Mouse (Mus musculus) midbrain, postnatal 0 days (tissue): Measurements from ENCODE around the gene Osbp2. TPM values are rescaled to one million over a fixed set of nuclear protein-coding genes. Genes with fewer than 3 reads are reported as not detected.

Experiments used
- ATAC-seq: fragments of 200-750 bp; cut with Nextera tagmentation; 2 replicates; pipeline ENCODE4 v1.8.0; 2017; ENCODE audit warnings: moderate number of reproducible peaks, mild to moderate bottlenecking, moderate TSS enrichment, moderate library complexity; ENCODE audit not compliant: low FRiP score
- DNase-seq: peaks from one replicate; pipeline ENCODE4 v3.0.0-alpha.2; 2015; ENCODE audit warnings: low spot score
- H3K27ac ChIP-seq: fragments of 300-500 bp; sonication (generic); 2 replicates; pipeline ENCODE4 v1.5.1; 2014; ENCODE audit warnings: low read depth, mild to moderate bottlenecking, low read length, mixed read lengths
- H3K27me3 ChIP-seq: fragments of 300-500 bp; sonication (generic); 2 replicates; pipeline ENCODE4 v1.6.1; 2014; ENCODE audit warnings: low read length, control low read depth, mixed read lengths; ENCODE audit not compliant: insufficient read depth
- H3K36me3 ChIP-seq: fragments of 300-500 bp; sonication (generic); 2 replicates; pipeline ENCODE4 v1.6.1; 2014; ENCODE audit warnings: low read length, control low read depth, mixed read lengths; ENCODE audit not compliant: insufficient read depth
- H3K4me1 ChIP-seq: fragments of 300-500 bp; sonication (generic); 2 replicates; pipeline ENCODE4 v1.6.1; 2014; ENCODE audit warnings: mild to moderate bottlenecking, control low read depth, antibody characterized with exemption, low read length, mixed read lengths; ENCODE audit not compliant: insufficient read depth
- H3K4me2 ChIP-seq: fragments of 300-500 bp; sonication (generic); 2 replicates; pipeline ENCODE4 v1.6.1; 2014; ENCODE audit warnings: low read depth, mild to moderate bottlenecking, low read length, mixed read lengths; ENCODE audit not compliant: poor library complexity, severe bottlenecking
- H3K4me3 ChIP-seq: fragments of 300-500 bp; sonication (generic); 2 replicates; pipeline ENCODE4 v1.5.1; 2014; ENCODE audit warnings: low read depth, mild to moderate bottlenecking, low read length, moderate library complexity
- H3K9ac ChIP-seq: fragments of 300-500 bp; sonication (generic); replicated peaks from 2 replicates; pipeline ENCODE4 v1.6.1; 2014; ENCODE audit warnings: mild to moderate bottlenecking, low read length, moderate library complexity, mixed read lengths; ENCODE audit not compliant: poor library complexity, severe bottlenecking
- H3K9me3 ChIP-seq: fragments of 300-500 bp; sonication (generic); 2 replicates; pipeline ENCODE4 v1.6.1; 2016; ENCODE audit warnings: low read length, control low read depth
- CTCF ChIP-seq: IDR thresholded peaks from 2 replicates; pipeline ENCODE4 v1.5.1; 2016; ENCODE audit warnings: antibody characterized with exemption, mild to moderate bottlenecking
- WGBS: fragments of 180-500 bp; shearing (Covaris S2); extraction: QIAGEN DNeasy Blood & Tissue Kit; methylation state at CpG from one replicate; pipeline ENCODE4 v1.1.7; 2014; 5-methylcytosine and 5-hydroxymethylcytosine counted together
- polyA plus RNA-seq: library from polyadenylated mRNA; unstranded; fragments of >200 nt; fragmentation: Nextera tagmentation; extraction: Ambion mirVana; gene quantifications from 2 replicates; pipeline ENCODE4 v1.2.1, GENCODE M21; 2015
- total RNA-seq: library from RNA; depleted of rRNA; stranded (reverse); fragments of >200 nt; gene quantifications from 2 replicates; pipeline ENCODE4 v1.2.3, GENCODE M21; 2014

The Osbp2 gene
- total and polyA plus RNA-seq, 2 experiments from 2014 or later: 52.5 to 67.2 TPM

DNA sequence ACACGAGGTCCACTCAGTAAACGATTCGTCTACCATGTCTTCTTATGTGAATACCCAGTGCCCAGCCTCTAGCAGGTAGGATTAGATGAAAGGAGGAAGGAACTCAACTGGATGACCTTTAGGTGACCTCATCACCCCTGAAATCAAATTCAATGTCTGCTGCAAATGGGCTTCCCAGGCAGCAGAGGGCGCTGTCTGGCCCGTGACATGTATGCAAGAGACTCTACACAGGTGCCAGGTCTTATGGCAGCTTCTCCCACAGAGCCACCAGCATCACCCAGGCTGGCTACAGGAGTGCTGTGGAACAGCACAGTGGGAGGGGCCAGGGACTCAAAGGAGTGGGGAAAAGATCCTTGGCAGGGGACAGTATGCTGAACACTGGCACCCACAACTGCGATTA, 92.4 kb downstream of the Osbp2 start:
- peak; percentile 17 for DNase-seq

DNA sequence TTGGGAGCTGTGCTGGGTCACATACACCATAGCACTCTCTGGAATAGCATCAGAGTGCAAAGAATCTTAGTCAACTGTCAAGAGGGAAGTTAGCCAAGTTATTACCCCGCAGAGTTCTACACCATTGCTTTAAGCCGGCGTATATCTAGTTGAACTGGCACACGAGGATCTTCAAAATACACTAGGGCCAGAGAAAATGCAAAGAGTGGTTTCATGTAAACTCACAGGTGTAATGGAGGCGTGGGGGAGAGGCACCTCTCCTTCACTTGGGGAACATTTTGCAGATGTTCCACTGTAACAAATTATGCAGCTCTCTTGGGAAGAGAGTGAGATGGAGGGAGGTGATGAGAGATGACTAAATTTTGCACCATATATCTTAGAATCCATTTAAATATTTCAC, 95.9 kb downstream of the Osbp2 start:
- Histone ChIP-seq H3K27ac (no peak overlapping the region), H3K4me1 (no peaks in the 10 kb centered on the region; the same call in 1 of the 2 replicates), H3K4me2 (no peak overlapping the region), H3K4me3 (no peak overlapping the region), H3K27me3 (no peaks in the 10 kb centered on the region), H3K9ac (no peak overlapping the region), H3K9me3 (no peaks in the 10 kb centered on the region), H3K36me3 (peaks cover 11% of the 10 kb centered on the region; the same call in 1 of the 2 replicates)
- 89% methylated on average over 5 of the region's 5 CpGs for WGBS
- DNase-seq (no peak), ATAC-seq (no peak)
- TF ChIP-seq CTCF: no peak

More for the DNA sequence above, 92.4 kb downstream of the Osbp2 start:
- Histone ChIP-seq H3K9ac (no peak overlapping the region), H3K9me3 (no peaks in the 10 kb centered on the region), H3K4me2 (no peak overlapping the region), H3K27ac (no peak overlapping the region), H3K27me3 (no peaks in the 10 kb centered on the region), H3K4me1 (peaks cover 4% of the 10 kb centered on the region; the same call in 1 of the 2 replicates), H3K36me3 (peaks cover 11% of the 10 kb centered on the region; the same call in 1 of the 2 replicates), H3K4me3 (no peak overlapping the region)
- peak; percentile 67 for TF ChIP-seq CTCF
- 57% methylated on average over 6 of the region's 6 CpGs for WGBS
- ATAC-seq: no peak

- Histone ChIP-seq H3K27ac (no peak overlapping the region), H3K9ac (no peak overlapping the region), H3K9me3 (no peaks in the 10 kb centered on the region), H3K4me1 (no peaks in the 10 kb centered on the region; the same call in 1 of the 2 replicates), H3K4me2 (no peak overlapping the region), H3K4me3 (no peak overlapping the region), H3K36me3 (peaks cover 11% of the 10 kb centered on the region; the same call in 1 of the 2 replicates), H3K27me3 (no peaks in the 10 kb centered on the region)
- no peak for DNase-seq
- 79% methylated on average over 8 of the region's 8 CpGs for WGBS
- TF ChIP-seq CTCF: no peak
- no peak for ATAC-seq
These were observed 96.7 kb downstream of the Osbp2 start for GRCm38 (mm10) chr11:3766964-3767363.

GRCm38 (mm10) chr11:3764352-3764751, 99.4 kb downstream of the Osbp2 start:
- TF ChIP-seq CTCF: no peak
- H3K27me3 ChIP-seq: 0 out of 2 replicates have a peak, but pooled peaks cover 3% of the 10 kb centered on the region
- ATAC-seq: no peak

DNA sequence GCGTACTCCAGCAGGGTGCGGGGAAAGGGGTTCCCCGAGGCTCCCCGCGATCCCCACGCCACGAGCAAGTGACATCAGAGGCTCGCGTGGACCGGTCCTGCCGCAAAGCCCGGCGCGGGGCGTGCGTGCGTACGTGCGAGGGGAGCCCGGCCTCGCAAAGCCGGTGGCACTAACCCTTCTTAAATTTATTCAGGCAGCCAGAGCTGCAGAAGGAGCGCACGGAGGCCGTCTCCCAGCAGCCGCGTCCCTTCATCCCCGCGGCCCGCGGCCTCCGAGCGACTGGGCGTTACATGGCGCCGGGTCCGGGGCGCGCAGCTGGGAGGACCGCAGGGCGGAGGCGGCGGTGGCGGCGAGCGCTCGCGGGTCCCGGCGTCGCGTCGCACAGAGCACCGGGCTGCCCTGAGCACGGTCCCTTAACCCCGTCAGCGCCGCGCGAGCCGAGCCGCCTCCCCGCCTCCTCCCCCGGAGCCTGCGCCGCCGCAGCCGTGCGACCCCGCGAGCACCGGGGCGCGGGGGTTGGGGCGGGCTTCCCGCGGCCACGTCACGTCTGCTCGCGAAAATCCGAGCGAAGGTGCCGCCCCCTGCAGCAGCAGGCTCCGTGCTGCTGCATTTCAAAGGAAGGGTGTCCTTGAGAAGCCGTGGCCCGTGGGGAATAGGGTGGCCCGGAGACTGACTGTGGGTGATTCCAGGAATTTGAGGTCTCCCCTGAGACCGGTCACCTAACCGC, 101.8 kb downstream of the Osbp2 start:
- peak; percentile 23; the same call in 1 of the 2 replicates for TF ChIP-seq CTCF
- peak overlapping the region; percentile 77 for H3K27ac ChIP-seq
- peak overlapping the region; percentile 92 for H3K4me2 ChIP-seq
- peak overlapping the region; percentile 69 for H3K4me3 ChIP-seq
- under 1% methylated on average over 82 of the region's 90 CpGs for WGBS
- no peaks in the 10 kb centered on the region for H3K9me3 ChIP-seq
- peak; percentile 72 for ATAC-seq
- H3K9ac ChIP-seq: peak overlapping the region; percentile 79
- H3K4me1 ChIP-seq: no peaks in the 10 kb centered on the region; the same call in 1 of the 2 replicates
- H3K36me3 ChIP-seq: peaks cover under 1% of the 10 kb centered on the region; the same call in 1 of the 2 replicates
- DNase-seq: peak; percentile 40
- H3K27me3 ChIP-seq: 0 out of 2 replicates have a peak, but pooled peaks cover 3% of the 10 kb centered on the region

More at GRCm38 (mm10) chr11:3764352-3764751, 99.4 kb downstream of the Osbp2 start:
- WGBS: 30% methylated on average over 4 of the region's 4 CpGs
- Histone ChIP-seq H3K4me3 (no peak overlapping the region), H3K9ac (no peak overlapping the region), H3K4me2 (no peak overlapping the region), H3K9me3 (no peaks in the 10 kb centered on the region), H3K36me3 (peaks cover 11% of the 10 kb centered on the region; the same call in 1 of the 2 replicates), H3K27ac (no peak overlapping the region), H3K4me1 (no peaks in the 10 kb centered on the region; the same call in 1 of the 2 replicates)
- DNase-seq: no peak

DNA sequence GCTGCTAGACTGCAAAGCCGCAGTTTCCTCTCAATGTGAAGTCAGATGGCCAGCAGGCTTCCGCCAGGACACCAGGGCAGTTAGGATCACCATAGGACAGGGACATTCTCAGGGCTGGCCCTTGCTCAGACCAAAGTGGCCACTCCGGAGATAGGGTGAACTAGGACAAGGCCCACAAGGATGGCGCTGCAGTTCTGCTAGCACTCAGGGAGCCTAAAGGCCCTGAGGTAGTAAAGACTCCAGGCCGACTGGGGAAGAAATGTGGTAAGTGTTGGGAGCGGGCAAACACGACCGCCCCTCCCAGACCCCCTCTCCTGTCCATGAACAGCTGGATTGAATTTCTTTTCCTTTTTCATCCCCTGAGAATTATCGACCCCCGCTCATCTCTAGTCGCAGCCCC, 102.4 kb downstream of the Osbp2 start:
- peak overlapping the region; percentile 92 for H3K4me2 ChIP-seq
- peak overlapping the region; percentile 77 for H3K27ac ChIP-seq
- no peak for TF ChIP-seq CTCF
- 5% methylated on average over 10 of the region's 11 CpGs for WGBS
- no peaks in the 10 kb centered on the region; the same call in 1 of the 2 replicates for H3K4me1 ChIP-seq
- H3K9me3 ChIP-seq: no peaks in the 10 kb centered on the region
- H3K36me3 ChIP-seq: no peaks in the 10 kb centered on the region; the same call in 1 of the 2 replicates
- DNase-seq (no peak), ATAC-seq (peak; percentile 29; the same call in 1 of the 2 replicates)
- H3K9ac ChIP-seq: peak overlapping the region; percentile 79
- 0 out of 2 replicates have a peak, but pooled peaks cover 3% of the 10 kb centered on the region for H3K27me3 ChIP-seq
- H3K4me3 ChIP-seq: peak overlapping the region; percentile 69
